Mouse (Mus musculus): Measurements from ENCODE around the gene Mcm9. TPM values are rescaled to one million over a fixed set of nuclear protein-coding genes. Genes with fewer than 3 reads are reported as not detected.
"Not testable (repeated sequence)": the region's sequence is repeated elsewhere in the genome, so short reads cannot be mapped to it uniquely, and the experiment has no call there.

Mcm9 gene
- 11.7 and 13.4 TPM in 2 replicates for polyA plus RNA-seq (2016; fragmentation: Nextera tagmentation; extraction: Ambion mirVana)

GRCm38 (mm10) chr10:53630339-53630738, at the start of gene Mcm9:
Mcm9 (minus strand) TSS chr10:53630439.
- Histone ChIP-seq H3K4me1 (peaks cover 16% of the 10 kb centered on the region), H3K27ac (peak within 1 kb of the TSS; percentile 97), H3K4me3 (peak within 1 kb of the TSS; percentile 76)
- not testable (repeated sequence) for H3K36me3 ChIP-seq (replicated peaks); DNase-seq (ENCODE audit: extremely low spot score, low spot score); H3K9me3 ChIP-seq; H3K27me3 ChIP-seq (ENCODE audit: poor library complexity, severe bottlenecking)
- 62% methylated on average over 10 of the region's 10 CpGs for WGBS

GRCm38 (mm10) chr10:53661788-53662187, 31.5 kb upstream of the Mcm9 start:
- Histone ChIP-seq H3K9me3 (no peaks in the 10 kb centered on the region), H3K27me3 (ENCODE audit: poor library complexity, severe bottlenecking) (no peaks in the 10 kb centered on the region), H3K4me3 (no peak overlapping the region), H3K4me1 (no peaks in the 10 kb centered on the region), H3K27ac (no peak overlapping the region), H3K36me3 (replicated peaks) (peaks cover 4% of the 10 kb centered on the region; the same call in 1 of the 2 replicates)
- no peak for DNase-seq (ENCODE audit: extremely low spot score, low spot score)
- 91% methylated on average over 4 of the region's 4 CpGs for WGBS

GRCm38 (mm10) chr10:53654239-53654638, 24.0 kb upstream of the Mcm9 start:
- not testable (repeated sequence) for H3K4me1 ChIP-seq; H3K9me3 ChIP-seq; H3K27me3 ChIP-seq (ENCODE audit: poor library complexity, severe bottlenecking); DNase-seq (ENCODE audit: extremely low spot score, low spot score); H3K36me3 ChIP-seq (replicated peaks); H3K4me3 ChIP-seq; H3K27ac ChIP-seq
- WGBS: 83% methylated on average over 5 of the region's 5 CpGs

GRCm38 (mm10) chr10:53650683-53651082, 20.4 kb upstream of the Mcm9 start:
- DNase-seq (ENCODE audit: extremely low spot score, low spot score): no peak
- H3K36me3 ChIP-seq (replicated peaks): no peaks in the 10 kb centered on the region; the same call in 1 of the 2 replicates
- no peak overlapping the region for H3K4me3 ChIP-seq
- no peaks in the 10 kb centered on the region for H3K4me1 ChIP-seq
- WGBS: 83% methylated on average over 2 of the region's 2 CpGs
- H3K9me3 ChIP-seq: no peaks in the 10 kb centered on the region
- no peaks in the 10 kb centered on the region for H3K27me3 ChIP-seq (ENCODE audit: poor library complexity, severe bottlenecking)
- no peak overlapping the region for H3K27ac ChIP-seq

- H3K27ac ChIP-seq: no peak overlapping the region
- H3K27me3 ChIP-seq (ENCODE audit: poor library complexity, severe bottlenecking): no peaks in the 10 kb centered on the region
- H3K4me3 ChIP-seq: no peak overlapping the region
- DNase-seq (ENCODE audit: extremely low spot score, low spot score): no peak
- no peaks in the 10 kb centered on the region for H3K4me1 ChIP-seq
- H3K9me3 ChIP-seq: no peaks in the 10 kb centered on the region
- no peaks in the 10 kb centered on the region for H3K36me3 ChIP-seq (replicated peaks)
These were observed 11.3 kb upstream of the Mcm9 start for GRCm38 (mm10) chr10:53641507-53641906.

GRCm38 (mm10) chr10:53635246-53635971, 5.2 kb upstream of the Mcm9 start:
- 92% methylated on average over 13 of the region's 13 CpGs for WGBS
- Histone ChIP-seq H3K36me3 (replicated peaks) (no peaks in the 10 kb centered on the region), H3K27ac (no peak overlapping the region), H3K4me3 (no peak overlapping the region), H3K27me3 (ENCODE audit: poor library complexity, severe bottlenecking) (no peaks in the 10 kb centered on the region), H3K9me3 (no peaks in the 10 kb centered on the region), H3K4me1 (no peaks in the 10 kb centered on the region)
- DNase-seq (ENCODE audit: extremely low spot score, low spot score): no peak

GRCm38 (mm10) chr10:53634160-53634559, 3.9 kb upstream of the Mcm9 start:
- no peaks in the 10 kb centered on the region for H3K27me3 ChIP-seq (ENCODE audit: poor library complexity, severe bottlenecking)
- 80% methylated on average over 10 of the region's 10 CpGs for WGBS
- H3K36me3 ChIP-seq (replicated peaks): no peaks in the 10 kb centered on the region
- H3K4me3 ChIP-seq: no peak overlapping the region
- DNase-seq (ENCODE audit: extremely low spot score, low spot score): no peak
- H3K4me1 ChIP-seq: no peaks in the 10 kb centered on the region
- H3K9me3 ChIP-seq: no peaks in the 10 kb centered on the region
- H3K27ac ChIP-seq: no peak overlapping the region

DNA sequence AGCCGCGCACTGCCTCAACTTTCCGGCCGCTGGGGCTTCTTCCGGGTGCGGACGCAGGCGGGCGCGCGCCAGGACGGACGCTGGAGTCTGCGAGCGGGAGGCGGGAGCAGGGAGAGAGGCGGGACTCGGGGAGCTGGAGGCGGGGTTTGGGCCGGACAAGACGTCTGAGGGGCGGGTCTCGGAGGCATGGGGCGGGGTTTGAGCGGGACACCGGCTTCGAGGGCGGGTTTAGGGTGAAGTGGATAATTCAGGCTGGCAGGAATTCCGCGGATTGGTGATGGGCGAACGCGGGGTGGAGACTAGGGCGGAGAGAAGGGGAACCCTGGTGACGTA, 355 bp downstream of the Mcm9 start:
- Histone ChIP-seq H3K27me3 (ENCODE audit: poor library complexity, severe bottlenecking) (no peaks in the 10 kb centered on the region), H3K9me3 (no peaks in the 10 kb centered on the region), H3K27ac (peak overlapping the region; percentile 97), H3K36me3 (replicated peaks) (peaks cover 8% of the 10 kb centered on the region), H3K4me3 (peak overlapping the region; percentile 76), H3K4me1 (peaks cover 16% of the 10 kb centered on the region)
- under 1% methylated on average over 35 of the region's 35 CpGs for WGBS
- peak; percentile 99 for DNase-seq (ENCODE audit: extremely low spot score, low spot score)

- Histone ChIP-seq H3K27ac (peak overlapping the region; percentile 97), H3K4me3 (peak overlapping the region; percentile 76), H3K36me3 (replicated peaks) (peaks cover 13% of the 10 kb centered on the region), H3K9me3 (no peaks in the 10 kb centered on the region), H3K27me3 (ENCODE audit: poor library complexity, severe bottlenecking) (no peaks in the 10 kb centered on the region), H3K4me1 (peaks cover 16% of the 10 kb centered on the region)
- WGBS: 0% methylated on average over 66 of the region's 67 CpGs
- peak; percentile 83 for DNase-seq (ENCODE audit: extremely low spot score, low spot score)
These were observed 857 bp downstream of the Mcm9 start for GRCm38 (mm10) chr10:53629247-53629917.

DNA sequence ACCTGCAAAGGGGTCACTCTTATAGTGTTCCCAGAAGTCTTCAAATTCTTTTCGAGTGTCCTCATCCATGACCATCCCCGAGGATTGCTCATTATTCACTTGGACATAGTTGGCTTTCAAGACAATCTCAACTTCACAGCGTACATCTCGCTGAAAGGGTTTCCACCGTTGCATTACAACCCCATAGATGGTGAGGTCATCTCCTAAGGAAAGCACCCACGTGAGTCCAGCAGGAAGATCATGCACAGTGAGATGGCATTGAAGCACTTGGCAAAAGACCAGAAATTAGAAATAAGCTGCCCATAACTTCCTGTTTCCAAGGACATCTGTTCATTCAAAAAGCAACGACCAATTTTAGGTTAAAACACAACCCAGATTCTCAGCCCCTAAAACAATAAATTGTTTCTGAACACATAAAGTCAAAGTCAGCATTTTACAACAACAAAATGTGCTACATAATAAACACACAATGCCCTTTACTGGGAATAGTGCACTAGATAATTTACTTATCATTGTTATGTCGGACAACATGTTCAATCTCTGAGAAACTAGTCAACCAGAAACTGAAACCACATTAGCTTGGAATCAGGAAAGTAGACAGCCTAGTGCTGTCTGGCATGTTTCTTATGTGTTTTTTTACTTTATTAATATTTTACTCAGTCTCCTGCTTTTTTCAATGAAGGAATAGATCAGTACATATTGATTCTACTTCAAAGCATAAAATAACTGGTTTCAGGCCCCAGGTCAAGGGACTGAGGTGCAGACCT, 14.2 kb downstream of the Mcm9 start:
- Histone ChIP-seq H3K36me3 (replicated peaks) (peaks cover 86% of the 10 kb centered on the region), H3K27ac (no peak overlapping the region), H3K27me3 (ENCODE audit: poor library complexity, severe bottlenecking) (no peaks in the 10 kb centered on the region), H3K9me3 (no peaks in the 10 kb centered on the region), H3K4me1 (no peaks in the 10 kb centered on the region), H3K4me3 (no peak overlapping the region)
- WGBS: 95% methylated on average over 8 of the region's 8 CpGs
- no peak for DNase-seq (ENCODE audit: extremely low spot score, low spot score)

GRCm38 (mm10) chr10:53613955-53614354, 16.3 kb downstream of the Mcm9 start:
- Histone ChIP-seq H3K27me3 (ENCODE audit: poor library complexity, severe bottlenecking) (no peaks in the 10 kb centered on the region), H3K4me1 (no peaks in the 10 kb centered on the region), H3K9me3 (no peaks in the 10 kb centered on the region), H3K27ac (no peak overlapping the region), H3K4me3 (no peak overlapping the region), H3K36me3 (replicated peaks) (peaks cover 85% of the 10 kb centered on the region)
- no peak for DNase-seq (ENCODE audit: extremely low spot score, low spot score)
- 88% methylated on average over 1 of the region's 1 CpGs for WGBS

GRCm38 (mm10) chr10:53612172-53612571, 18.1 kb downstream of the Mcm9 start:
- no peaks in the 10 kb centered on the region for H3K9me3 ChIP-seq
- no peaks in the 10 kb centered on the region for H3K27me3 ChIP-seq (ENCODE audit: poor library complexity, severe bottlenecking)
- peaks cover 97% of the 10 kb centered on the region for H3K36me3 ChIP-seq (replicated peaks)
- H3K27ac ChIP-seq: no peak overlapping the region
- H3K4me3 ChIP-seq: no peak overlapping the region
- WGBS: 100% methylated on average over 1 of the region's 1 CpGs
- no peaks in the 10 kb centered on the region for H3K4me1 ChIP-seq
- no peak for DNase-seq (ENCODE audit: extremely low spot score, low spot score)

- no peaks in the 10 kb centered on the region for H3K27me3 ChIP-seq (ENCODE audit: poor library complexity, severe bottlenecking)
- no peaks in the 10 kb centered on the region for H3K4me1 ChIP-seq
- H3K9me3 ChIP-seq: no peaks in the 10 kb centered on the region
- peaks cover 98% of the 10 kb centered on the region for H3K36me3 ChIP-seq (replicated peaks)
- no peak overlapping the region for H3K4me3 ChIP-seq
- 86% methylated on average over 2 of the region's 2 CpGs for WGBS
- H3K27ac ChIP-seq: no peak overlapping the region
- no peak for DNase-seq (ENCODE audit: extremely low spot score, low spot score)
These were observed 22.0 kb downstream of the Mcm9 start for GRCm38 (mm10) chr10:53608274-53608673.

Measured in forebrain, embryonic 10.5 days (tissue).